8 mouse cellular contexts compared by ENCODE assay signal in genomic region chr2:18693871-18694610, GRCm38 (mm10). TPM values are rescaled to one million over a fixed set of nuclear protein-coding genes. Genes with fewer than 3 reads are reported as not detected.
DNase-seq lines count a peak whose midpoint lies in the region; ATAC-seq and TF ChIP-seq lines count a peak whose summit lies in the region.

Gene Spag6 (plus strand): TSS chr2:18694032.

- H3K4me2 ChIP-seq in midbrain, postnatal 0 days (ENCODE audit: low read depth, low read length, poor library complexity, severe bottlenecking) = peak within 1 kb of the TSS; percentile 66

- no peak for TF ChIP-seq CTCF in kidney, adult 2 months (conservative IDR thresholded peaks at IDR 0.05; ENCODE audit: insufficient read depth, insufficient read length, low read depth, low read length)
- TF ChIP-seq CTCF in liver, adult 2 months (IDR thresholded peaks at IDR 0.05; ENCODE audit: low read depth, low read length) = no peak
- no peak for TF ChIP-seq CTCF in midbrain, postnatal 0 days (IDR thresholded peaks at IDR 0.05)

- H3K36me3 ChIP-seq in kidney, adult 2 months (ENCODE audit: control insufficient read depth, insufficient read depth, low read length) = no peaks in the 10 kb centered on the region
- H3K36me3 ChIP-seq in liver, adult 2 months (ENCODE audit: control insufficient read depth, insufficient read depth, low read length) = no peaks in the 10 kb centered on the region
- H3K36me3 ChIP-seq in midbrain, postnatal 0 days (ENCODE audit: insufficient read depth, low read length) = no peaks in the 10 kb centered on the region
- no peaks in the 10 kb centered on the region for H3K36me3 ChIP-seq in splenic B cell, adult 2 months (ENCODE audit: control insufficient read depth, insufficient read depth, low read length, poor library complexity, severe bottlenecking)

- TF ChIP-seq POLR2A in kidney, adult 2 months (IDR thresholded peaks at IDR 0.05; ENCODE audit: low read depth, low read length) = no peak
- no peak for TF ChIP-seq POLR2A in liver, adult 2 months (IDR thresholded peaks at IDR 0.05; ENCODE audit: extremely low read depth, insufficient read depth, low read length)

- peak; percentile 57 for ATAC-seq in midbrain, postnatal 0 days (ENCODE audit: low FRiP score)

- H3K4me3 ChIP-seq in kidney, adult 2 months (ENCODE audit: insufficient read depth, low read depth, low read length) = peak within 1 kb of the TSS; percentile 57
- H3K4me3 ChIP-seq in liver, adult 2 months (ENCODE audit: insufficient read depth, low read depth, low read length) = peak within 1 kb of the TSS; percentile 88
- peak within 1 kb of the TSS; percentile 44 for H3K4me3 ChIP-seq in midbrain, postnatal 0 days (ENCODE audit: low read depth, low read length)

- H3K27me3 ChIP-seq in kidney, adult 2 months (replicated peaks; ENCODE audit: control insufficient read depth, insufficient read depth, low read length) = peaks cover 26% of the 10 kb centered on the region
- H3K27me3 ChIP-seq in liver, adult 2 months (ENCODE audit: control insufficient read depth, insufficient read depth, low read length) = peaks cover 29% of the 10 kb centered on the region
- peaks cover 52% of the 10 kb centered on the region for H3K27me3 ChIP-seq in midbrain, postnatal 0 days (ENCODE audit: insufficient read depth, low read length)
- H3K27me3 ChIP-seq in splenic B cell, adult 2 months (ENCODE audit: control insufficient read depth, insufficient read depth, low read length, poor library complexity, severe bottlenecking) = peaks cover 7% of the 10 kb centered on the region

- H3K9me3 ChIP-seq in midbrain, postnatal 0 days (ENCODE audit: low read length) = no peaks in the 10 kb centered on the region

- peak; percentile 25 to 37 for DNase-seq in thymus, adult 18-20 months
- no peak for DNase-seq in thymus, postnatal 0 days (ENCODE audit: low spot score)
- peak; percentile 91 for DNase-seq in embryo, embryonic 9.5 days (ENCODE audit: extremely low spot score)
- peak; percentile 80 for DNase-seq in heart, adult 8-10 months (ENCODE audit: low spot score)
- peak; percentile 80 for DNase-seq in kidney, adult 2 months
- DNase-seq in liver, adult 2 months (ENCODE audit: extremely low read depth, low read depth, low spot score) = peak; percentile 45
- DNase-seq in midbrain, postnatal 0 days (ENCODE audit: low spot score) = peak; percentile 47
- peak; percentile 73 for DNase-seq in splenic B cell, adult 2 months (ENCODE audit: low read depth, low spot score)

- whole genome bisulfite sequencing in kidney, adult 2 months = under 1% methylated on average over 60 of the region's 61 CpGs
- under 1% methylated on average over 56 of the region's 61 CpGs for WGBS in liver, adult 2 months
- WGBS in midbrain, postnatal 0 days = under 1% methylated on average over 58 of the region's 61 CpGs

- H3K27ac ChIP-seq in kidney, adult 2 months (ENCODE audit: insufficient read depth, low read depth, low read length) = peak within 1 kb of the TSS; percentile 58
- peak within 1 kb of the TSS; percentile 42 for H3K27ac ChIP-seq in liver, adult 2 months (replicated peaks; ENCODE audit: insufficient read depth, low read depth, low read length)
- H3K27ac ChIP-seq in midbrain, postnatal 0 days (ENCODE audit: low read depth, low read length) = no peak within 1 kb of the TSS

- no peaks in the 10 kb centered on the region; the same call in 1 of the 2 replicates for H3K4me1 ChIP-seq in kidney, adult 2 months (ENCODE audit: control insufficient read depth, insufficient read depth, low read length)
- H3K4me1 ChIP-seq in liver, adult 2 months (ENCODE audit: control insufficient read depth, insufficient read depth, low read length) = peaks cover 2% of the 10 kb centered on the region; the same call in 1 of the 2 replicates
- peaks cover 10% of the 10 kb centered on the region; the same call in 1 of the 2 replicates for H3K4me1 ChIP-seq in midbrain, postnatal 0 days (ENCODE audit: insufficient read depth, low read length)

- H3K79me2 ChIP-seq in liver, adult 2 months (ENCODE audit: control insufficient read depth, insufficient read depth, low read length) = no peaks in the 10 kb centered on the region

- H3K9ac ChIP-seq in liver, adult 2 months (ENCODE audit: low read depth, low read length) = peak within 1 kb of the TSS; percentile 89
- H3K9ac ChIP-seq in midbrain, postnatal 0 days (replicated peaks; ENCODE audit: low read length, poor library complexity, severe bottlenecking) = peak within 1 kb of the TSS; percentile 45; the same call in 1 of the 2 replicates

RNA-seq across cellular contexts. Expression of gene Spag6, which starts in this region (rescaled TPM):
- polyA plus RNA-seq in thymus, postnatal 0 days (2015; fragmentation: Nextera tagmentation; extraction: Ambion mirVana) = not detected in 2 replicates
- under 1 TPM in 3 of 4 experiments, not detected in 1; 0.38 to 0.65 (median 0.49) TPM for total RNA-seq in heart, adult 8-10 months (2022)
- 0.14 and 0.27 TPM in 2 replicates for polyA plus RNA-seq in kidney, adult 2 months (2012; rRNA removed)
- not detected in 2 replicates for total RNA-seq in liver, adult 2 months (2014; rRNA removed)
- polyA plus RNA-seq in liver, adult 2 months (2012; rRNA removed) = 0.20 TPM in 1 of 2 replicates, not detected in the other
- total RNA-seq in midbrain, postnatal 0 days (2014; rRNA removed) = not detected in 2 replicates
- not detected in 2 replicates for polyA plus RNA-seq in midbrain, postnatal 0 days (2015; fragmentation: Nextera tagmentation; extraction: Ambion mirVana)

Comparison
In these comparisons a context has a peak if more than half of its experiments do, and no peak if none do; other contexts are left out.
1. Peak in DNase-seq in heart, adult 8-10 months; RNA of the gene not detected or under 1 TPM.
2. Peak in DNase-seq, H3K4me3 ChIP-seq and H3K27ac ChIP-seq in kidney, adult 2 months; RNA of the gene not detected or under 1 TPM.
3. Peak in DNase-seq, H3K4me3 ChIP-seq, H3K27ac ChIP-seq and H3K9ac ChIP-seq in liver, adult 2 months; RNA of the gene not detected or under 1 TPM.
4. Peak in DNase-seq, ATAC-seq, H3K4me3 ChIP-seq, H3K9ac ChIP-seq and H3K4me2 ChIP-seq in midbrain, postnatal 0 days; RNA of the gene not detected or under 1 TPM.